Mouse (Mus musculus): Measurements from ENCODE around the gene Arhgap42. TPM values are rescaled to one million over a fixed set of nuclear protein-coding genes. Genes with fewer than 3 reads are reported as not detected.

Arhgap42 gene
- 15.5 and 16.1 TPM in 2 replicates for polyA plus RNA-seq (2011; ENCODE audit: insufficient read depth, insufficient read length, low read depth, missing spikeins)

DNA sequence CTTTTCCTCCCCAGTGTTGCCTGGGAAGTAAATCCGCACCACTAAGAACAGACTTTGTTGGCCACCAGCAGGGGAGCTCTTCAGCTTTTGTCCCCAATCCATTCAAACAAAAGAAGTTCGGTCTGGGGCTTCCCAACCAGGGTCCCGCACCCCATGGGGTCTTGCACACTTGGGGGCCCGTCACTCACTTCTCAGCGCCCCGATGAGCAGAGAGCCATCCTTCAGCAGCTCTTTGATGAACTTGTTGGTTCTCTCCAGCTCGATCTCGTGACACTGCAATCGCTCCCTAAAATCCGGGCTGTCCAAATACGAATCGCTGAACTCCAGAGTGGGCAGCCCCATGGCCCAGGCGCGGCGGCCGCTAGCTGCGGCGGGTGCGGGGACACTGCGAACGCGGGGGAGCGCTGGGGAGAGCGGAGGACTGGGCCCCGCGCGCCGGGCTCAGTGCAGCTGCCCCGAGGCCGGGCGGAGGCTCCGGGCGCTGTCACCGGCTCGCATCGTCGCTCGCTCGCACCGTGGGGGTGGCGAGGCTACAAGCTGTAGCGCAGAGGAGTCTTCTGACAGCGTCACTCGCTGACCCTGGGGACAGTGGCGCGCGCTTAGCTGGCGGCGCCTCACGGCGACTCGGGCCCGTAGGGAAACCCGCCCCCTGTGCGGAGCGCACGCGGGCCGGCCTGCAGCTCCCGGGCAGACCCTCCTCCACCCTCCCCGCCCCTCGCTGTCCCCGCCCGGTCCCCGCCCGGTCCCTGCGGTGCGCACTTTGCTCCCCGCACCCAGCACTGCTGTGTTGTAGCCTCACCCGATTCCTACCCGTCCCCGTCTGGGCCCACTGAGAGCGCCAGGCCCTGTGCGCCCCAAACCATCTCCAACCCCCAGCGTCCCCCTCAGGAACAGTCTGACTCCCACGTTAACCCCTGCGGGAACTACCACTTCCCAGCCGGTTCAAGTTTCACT lies at the start of gene Arhgap42:
Arhgap42 (minus strand) TSS at position 664 of the 954 bp plus-strand sequence.
- Histone ChIP-seq H3K4me3 (ENCODE audit: low read depth, low read length) (peak within 1 kb of the TSS; percentile 95), H3K9me3 (replicated peaks; ENCODE audit: control insufficient read depth, insufficient read depth, low read length, poor library complexity, severe bottlenecking) (no peaks in the 10 kb centered on the region), H3K9ac (ENCODE audit: low read depth, poor library complexity, severe bottlenecking) (peak within 1 kb of the TSS; percentile 87), H3K27ac (ENCODE audit: insufficient read depth, low read length) (no peak within 1 kb of the TSS), H3K4me1 (ENCODE audit: control insufficient read depth, insufficient read depth, low read length) (no peaks in the 10 kb centered on the region), H3K27me3 (ENCODE audit: control insufficient read depth, insufficient read depth, low read length, poor library complexity, severe bottlenecking) (no peaks in the 10 kb centered on the region), H3K36me3 (ENCODE audit: control insufficient read depth, insufficient read depth, low read length, poor library complexity, severe bottlenecking) (no peaks in the 10 kb centered on the region)
- TF ChIP-seq EP300 (IDR thresholded peaks at IDR 0.05; ENCODE audit: insufficient read depth, low read depth, low read length) (no peak), POLR2A (IDR thresholded peaks at IDR 0.05; ENCODE audit: insufficient read depth, low read length) (no peak), CTCF (IDR thresholded peaks at IDR 0.05; ENCODE audit: low read depth, low read length) (peak; percentile 4)

DNA sequence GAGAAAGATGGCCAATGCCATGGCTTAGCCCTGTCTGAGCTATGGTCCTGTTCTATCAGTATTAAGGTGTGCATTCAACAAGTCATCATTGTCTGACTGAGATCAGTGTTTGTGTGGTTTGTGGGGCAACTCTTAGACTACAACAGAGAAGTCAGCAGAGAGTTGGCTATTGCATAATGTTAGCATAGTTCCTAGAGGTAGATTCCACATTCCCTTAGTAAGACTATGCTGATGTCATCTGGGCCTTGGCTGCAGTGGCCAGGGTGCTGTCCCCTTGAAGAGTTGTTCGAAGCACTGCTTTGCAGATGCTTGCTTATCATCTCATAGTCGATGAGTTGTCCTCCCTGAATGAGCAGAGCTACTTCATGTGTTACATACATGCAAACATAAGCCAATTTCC lies 49.2 kb upstream of the Arhgap42 start:
- H3K27ac ChIP-seq (ENCODE audit: insufficient read depth, low read length): no peak overlapping the region
- no peak overlapping the region for H3K4me3 ChIP-seq (ENCODE audit: low read depth, low read length)

DNA sequence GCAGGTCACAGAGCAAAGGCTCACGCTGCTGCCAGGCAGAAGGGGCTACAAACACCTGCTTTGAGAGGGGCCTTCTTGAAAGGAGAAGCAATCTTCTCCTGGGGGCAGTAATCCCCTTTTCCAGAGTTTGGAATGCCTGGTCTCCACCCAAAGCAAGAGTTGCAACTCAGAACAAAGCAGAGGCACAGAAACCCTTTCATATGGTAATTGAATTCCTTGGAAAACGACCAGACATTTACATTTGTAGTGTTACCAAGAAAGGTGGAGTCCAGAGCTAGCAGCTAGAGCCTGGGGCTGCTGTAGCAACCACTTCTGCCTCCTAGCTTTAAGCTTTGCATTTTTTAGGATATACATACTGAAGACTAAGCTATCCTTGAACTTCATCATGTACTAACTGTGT lies 30.4 kb upstream of the Arhgap42 start:
- Histone ChIP-seq H3K27ac (ENCODE audit: insufficient read depth, low read length) (peak overlapping the region; percentile 99), H3K9me3 (replicated peaks; ENCODE audit: control insufficient read depth, insufficient read depth, low read length, poor library complexity, severe bottlenecking) (peaks cover 11% of the 10 kb centered on the region), H3K4me3 (ENCODE audit: low read depth, low read length) (no peak overlapping the region), H3K9ac (ENCODE audit: low read depth, poor library complexity, severe bottlenecking) (no peak overlapping the region), H3K27me3 (ENCODE audit: control insufficient read depth, insufficient read depth, low read length, poor library complexity, severe bottlenecking) (no peaks in the 10 kb centered on the region), H3K36me3 (ENCODE audit: control insufficient read depth, insufficient read depth, low read length, poor library complexity, severe bottlenecking) (no peaks in the 10 kb centered on the region), H3K4me1 (ENCODE audit: control insufficient read depth, insufficient read depth, low read length) (peaks cover 5% of the 10 kb centered on the region)
- TF ChIP-seq POLR2A (IDR thresholded peaks at IDR 0.05; ENCODE audit: insufficient read depth, low read length): no peak
- peak; percentile 93 for TF ChIP-seq EP300 (IDR thresholded peaks at IDR 0.05; ENCODE audit: insufficient read depth, low read depth, low read length)

More for the DNA sequence above, 49.2 kb upstream of the Arhgap42 start:
- no peak overlapping the region for H3K9ac ChIP-seq (ENCODE audit: low read depth, poor library complexity, severe bottlenecking)
- no peak for TF ChIP-seq CTCF (IDR thresholded peaks at IDR 0.05; ENCODE audit: low read depth, low read length)
- TF ChIP-seq EP300 (IDR thresholded peaks at IDR 0.05; ENCODE audit: insufficient read depth, low read depth, low read length): no peak
- no peak for TF ChIP-seq POLR2A (IDR thresholded peaks at IDR 0.05; ENCODE audit: insufficient read depth, low read length)
- no peaks in the 10 kb centered on the region for H3K4me1 ChIP-seq (ENCODE audit: control insufficient read depth, insufficient read depth, low read length)
- no peaks in the 10 kb centered on the region for H3K9me3 ChIP-seq (replicated peaks; ENCODE audit: control insufficient read depth, insufficient read depth, low read length, poor library complexity, severe bottlenecking)
- H3K27me3 ChIP-seq (ENCODE audit: control insufficient read depth, insufficient read depth, low read length, poor library complexity, severe bottlenecking): no peaks in the 10 kb centered on the region
- H3K36me3 ChIP-seq (ENCODE audit: control insufficient read depth, insufficient read depth, low read length, poor library complexity, severe bottlenecking): no peaks in the 10 kb centered on the region

DNA sequence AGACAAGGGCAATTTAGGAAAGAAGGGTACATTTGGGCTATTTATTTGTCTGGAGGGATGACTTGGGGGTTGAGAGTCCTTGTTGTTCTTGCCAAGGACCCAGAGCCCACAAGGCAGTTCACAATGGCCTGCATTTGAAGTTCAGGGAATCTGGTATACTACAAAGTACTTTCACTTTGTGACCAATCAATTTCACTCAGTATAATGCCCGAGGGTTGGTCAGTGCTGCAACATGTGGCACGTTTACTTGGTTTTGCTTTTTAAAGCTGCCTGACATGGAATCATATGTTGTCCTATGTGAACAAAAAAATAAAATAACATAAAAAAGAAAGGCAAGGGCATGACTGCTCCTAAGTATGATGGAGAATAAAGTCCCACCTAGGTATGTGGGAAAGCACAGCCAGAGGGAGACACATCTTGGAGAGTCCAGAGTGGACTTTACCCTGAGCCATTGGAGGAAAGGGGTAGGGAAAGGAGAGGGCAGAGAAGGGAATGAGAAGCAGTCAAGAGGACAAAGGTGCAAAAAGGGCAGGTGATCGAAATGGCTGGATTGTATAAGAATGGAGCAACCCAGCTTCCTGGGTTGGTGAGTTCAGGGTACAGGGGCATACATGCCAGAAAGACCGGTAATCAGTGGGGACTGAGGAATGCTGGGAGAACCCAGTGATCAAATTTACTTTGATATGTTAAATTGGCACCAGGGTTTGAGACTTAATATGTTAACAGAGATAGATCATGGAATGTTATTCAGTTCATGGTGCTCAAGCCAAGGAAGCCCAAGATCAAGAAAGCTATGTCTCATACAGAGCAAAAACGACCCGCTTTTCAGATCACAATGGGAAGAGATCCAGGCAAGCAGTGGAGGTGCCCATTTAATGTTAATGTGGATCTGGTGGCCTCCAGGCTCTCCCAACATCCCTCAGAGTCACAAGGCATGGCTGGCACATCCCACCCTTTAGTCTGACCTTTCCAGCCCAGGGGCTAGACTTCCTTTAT lies 29.0 kb upstream of the Arhgap42 start:
- Histone ChIP-seq H3K4me3 (ENCODE audit: low read depth, low read length) (no peak overlapping the region), H3K9me3 (replicated peaks; ENCODE audit: control insufficient read depth, insufficient read depth, low read length, poor library complexity, severe bottlenecking) (peaks cover 11% of the 10 kb centered on the region), H3K4me1 (ENCODE audit: control insufficient read depth, insufficient read depth, low read length) (peaks cover 5% of the 10 kb centered on the region), H3K36me3 (ENCODE audit: control insufficient read depth, insufficient read depth, low read length, poor library complexity, severe bottlenecking) (no peaks in the 10 kb centered on the region), H3K27ac (ENCODE audit: insufficient read depth, low read length) (peak overlapping the region; percentile 96), H3K9ac (ENCODE audit: low read depth, poor library complexity, severe bottlenecking) (no peak overlapping the region), H3K27me3 (ENCODE audit: control insufficient read depth, insufficient read depth, low read length, poor library complexity, severe bottlenecking) (no peaks in the 10 kb centered on the region)
- TF ChIP-seq POLR2A (IDR thresholded peaks at IDR 0.05; ENCODE audit: insufficient read depth, low read length): no peak
- 0 out of 2 replicates have a peak, but pooled peaks have one; percentile 20 for TF ChIP-seq EP300 (IDR thresholded peaks at IDR 0.05; ENCODE audit: insufficient read depth, low read depth, low read length)
- no peak for TF ChIP-seq CTCF (IDR thresholded peaks at IDR 0.05; ENCODE audit: low read depth, low read length)

DNA sequence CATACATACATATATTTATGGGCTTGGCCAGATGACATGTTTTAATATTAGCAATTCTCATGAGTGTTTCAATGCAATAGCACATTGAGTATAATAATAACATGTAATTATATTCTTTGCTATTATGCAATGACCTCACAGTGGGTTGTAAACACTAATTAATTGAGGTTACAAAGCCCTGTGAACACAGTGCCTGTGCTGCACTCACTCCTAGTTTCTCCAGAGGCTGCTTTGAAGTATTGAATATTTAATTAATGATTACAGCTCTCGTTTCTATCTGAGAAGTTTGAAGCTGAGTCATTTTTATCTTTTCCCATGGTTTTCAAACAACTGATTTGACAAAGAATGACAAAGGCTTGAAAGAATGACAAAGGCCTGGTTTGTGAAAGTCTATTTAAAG lies 24.6 kb upstream of the Arhgap42 start:
- H3K36me3 ChIP-seq (ENCODE audit: control insufficient read depth, insufficient read depth, low read length, poor library complexity, severe bottlenecking): no peaks in the 10 kb centered on the region
- no peaks in the 10 kb centered on the region for H3K9me3 ChIP-seq (replicated peaks; ENCODE audit: control insufficient read depth, insufficient read depth, low read length, poor library complexity, severe bottlenecking)
- no peak for TF ChIP-seq CTCF (IDR thresholded peaks at IDR 0.05; ENCODE audit: low read depth, low read length)
- no peak for TF ChIP-seq EP300 (IDR thresholded peaks at IDR 0.05; ENCODE audit: insufficient read depth, low read depth, low read length)
- TF ChIP-seq POLR2A (IDR thresholded peaks at IDR 0.05; ENCODE audit: insufficient read depth, low read length): no peak
- H3K9ac ChIP-seq (ENCODE audit: low read depth, poor library complexity, severe bottlenecking): no peak overlapping the region
- H3K4me3 ChIP-seq (ENCODE audit: low read depth, low read length): no peak overlapping the region
- H3K27me3 ChIP-seq (ENCODE audit: control insufficient read depth, insufficient read depth, low read length, poor library complexity, severe bottlenecking): no peaks in the 10 kb centered on the region
- no peak overlapping the region for H3K27ac ChIP-seq (ENCODE audit: insufficient read depth, low read length)
- peaks cover 3% of the 10 kb centered on the region for H3K4me1 ChIP-seq (ENCODE audit: control insufficient read depth, insufficient read depth, low read length)

Data from ES-Bruce4 (cell line).